In the genomic region with DNA sequence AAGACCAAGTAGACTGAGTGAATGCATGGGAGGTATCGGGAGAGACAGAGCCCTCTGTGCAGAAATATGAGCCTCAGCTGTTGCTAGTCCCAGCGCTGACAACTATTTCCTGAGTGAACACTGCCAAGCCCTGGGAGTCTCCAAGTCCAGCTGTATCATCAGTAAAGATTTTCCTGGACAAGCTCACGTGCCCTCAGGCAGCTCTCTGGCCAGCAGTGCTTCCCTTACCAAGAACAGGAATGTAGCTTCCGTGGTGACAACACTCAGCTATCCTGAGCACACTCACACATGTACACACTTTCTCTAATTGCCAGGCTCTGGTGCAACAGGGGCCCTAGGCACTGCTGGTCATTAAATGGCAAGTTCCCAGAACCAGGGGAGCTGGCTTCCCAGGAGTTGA, we compare ENCODE assay signal across 8 mouse cellular contexts. TPM values are rescaled to one million over a fixed set of nuclear protein-coding genes. Genes with fewer than 3 reads are reported as not detected.
DNase-seq lines count a peak whose midpoint lies in the region; ATAC-seq and TF ChIP-seq lines count a peak whose summit lies in the region.

No protein-coding gene starts in this region.

- H3K27me3 ChIP-seq in heart, embryonic 13.5 days (replicated peaks): peaks cover 57% of the 10 kb centered on the region
- no peaks in the 10 kb centered on the region for H3K27me3 ChIP-seq in stomach, embryonic 16.5 days (ENCODE audit: control insufficient read depth, insufficient read depth, low read length)

- 0 out of 2 replicates have a peak overlapping the region, but pooled peaks have one; percentile 18 for H3K27ac ChIP-seq in heart, embryonic 13.5 days (replicated peaks)
- H3K27ac ChIP-seq in stomach, embryonic 16.5 days (ENCODE audit: low read length): peak overlapping the region; percentile 60

- ATAC-seq in heart, embryonic 13.5 days (ENCODE audit: extremely low read depth, insufficient number of reproducible peaks, low FRiP score, low TSS enrichment): no peak; the same call in 1 of the 2 replicates
- ATAC-seq in stomach, embryonic 16.5 days (ENCODE audit: insufficient read depth, low FRiP score): peak; percentile 71; the same call in 1 of the 2 replicates

- 26% methylated on average over 4 of the region's 4 CpGs for WGBS in heart, embryonic 13.5 days
- 25% methylated on average over 4 of the region's 4 CpGs for WGBS in stomach, embryonic 16.5 days

- no peak overlapping the region for H3K4me3 ChIP-seq in heart, embryonic 13.5 days
- H3K4me3 ChIP-seq in stomach, embryonic 16.5 days (replicated peaks; ENCODE audit: low read length): no peak overlapping the region

- no peaks in the 10 kb centered on the region for H3K9me3 ChIP-seq in heart, embryonic 13.5 days
- no peaks in the 10 kb centered on the region for H3K9me3 ChIP-seq in stomach, embryonic 16.5 days (replicated peaks; ENCODE audit: control insufficient read depth, low read length)

- no peak overlapping the region for H3K9ac ChIP-seq in heart, embryonic 13.5 days
- H3K9ac ChIP-seq in stomach, embryonic 16.5 days (ENCODE audit: low read length): no peak overlapping the region

- no peak for TF ChIP-seq POLR2A in brain, embryonic 14.5 days (IDR thresholded peaks at IDR 0.05; ENCODE audit: borderline replicate concordance, extremely low read depth, insufficient read depth, insufficient read length, poor library complexity, severe bottlenecking)

- 0 out of 2 replicates have a peak overlapping the region, but pooled peaks have one; percentile 2 for H3K4me2 ChIP-seq in heart, embryonic 13.5 days
- no peak overlapping the region for H3K4me2 ChIP-seq in stomach, embryonic 16.5 days (ENCODE audit: low read depth, low read length)

- no peak for TF ChIP-seq CTCF in brain, embryonic 14.5 days (IDR thresholded peaks at IDR 0.05; ENCODE audit: borderline replicate concordance, extremely low read depth, insufficient read depth, insufficient read length)

- no peaks in the 10 kb centered on the region for H3K36me3 ChIP-seq in heart, embryonic 13.5 days
- H3K36me3 ChIP-seq in stomach, embryonic 16.5 days (ENCODE audit: control insufficient read depth, insufficient read depth, low read length): no peaks in the 10 kb centered on the region

- peak; percentile 29 for DNase-seq in cerebellum, adult 9-10 months
- DNase-seq in cerebellum, adult 11 months: no peak
- peak; percentile 41 for DNase-seq in brain, embryonic 14.5 days (ENCODE audit: low read depth)
- DNase-seq in kidney, postnatal 36 days: peak; percentile 63 to 69
- no peak for DNase-seq in frontal cortex, adult 2 months (ENCODE audit: extremely low spot score in 1 of 2, low spot score in 1 of 2)
- no peak for DNase-seq in T-cell, adult 2 months (ENCODE audit: low spot score)

- peaks cover 15% of the 10 kb centered on the region for H3K4me1 ChIP-seq in heart, embryonic 13.5 days
- H3K4me1 ChIP-seq in stomach, embryonic 16.5 days (ENCODE audit: control insufficient read depth, insufficient read depth, low read length): peaks cover 5% of the 10 kb centered on the region; the same call in 1 of the 2 replicates

RNA-seq across cellular contexts. Expression of a gene that starts 57.1 kb away (rescaled TPM):
- 0.96 and 1.0 TPM in 2 replicates for polyA plus RNA-seq in brain, embryonic 14.5 days (2012; rRNA removed)
- 0.05 TPM in 1 of 2 replicates, not detected in the other for polyA plus RNA-seq in heart, embryonic 13.5 days (2015; fragmentation: Nextera tagmentation; extraction: Ambion mirVana)
- 0.28 and 0.64 TPM in 2 replicates for polyA plus RNA-seq in stomach, embryonic 16.5 days (2015; fragmentation: Nextera tagmentation; extraction: Ambion mirVana)
- 12.9 and 14.1 TPM in 2 replicates for polyA plus RNA-seq in frontal cortex, adult 2 months (2012; rRNA removed)

Comparison
In these comparisons a context has a peak if more than half of its experiments do, and no peak if none do; other contexts are left out.
1. DNase-seq: peak in cerebellum, adult 9-10 months (single experiment), brain, embryonic 14.5 days (single experiment) and kidney, postnatal 36 days (2 of 2); none in cerebellum, adult 11 months (single experiment), frontal cortex, adult 2 months (0 of 2) and T-cell, adult 2 months (single experiment).